Mouse (Mus musculus): ENCODE data around the gene Arhgap23.

Gene Arhgap23

DNA sequence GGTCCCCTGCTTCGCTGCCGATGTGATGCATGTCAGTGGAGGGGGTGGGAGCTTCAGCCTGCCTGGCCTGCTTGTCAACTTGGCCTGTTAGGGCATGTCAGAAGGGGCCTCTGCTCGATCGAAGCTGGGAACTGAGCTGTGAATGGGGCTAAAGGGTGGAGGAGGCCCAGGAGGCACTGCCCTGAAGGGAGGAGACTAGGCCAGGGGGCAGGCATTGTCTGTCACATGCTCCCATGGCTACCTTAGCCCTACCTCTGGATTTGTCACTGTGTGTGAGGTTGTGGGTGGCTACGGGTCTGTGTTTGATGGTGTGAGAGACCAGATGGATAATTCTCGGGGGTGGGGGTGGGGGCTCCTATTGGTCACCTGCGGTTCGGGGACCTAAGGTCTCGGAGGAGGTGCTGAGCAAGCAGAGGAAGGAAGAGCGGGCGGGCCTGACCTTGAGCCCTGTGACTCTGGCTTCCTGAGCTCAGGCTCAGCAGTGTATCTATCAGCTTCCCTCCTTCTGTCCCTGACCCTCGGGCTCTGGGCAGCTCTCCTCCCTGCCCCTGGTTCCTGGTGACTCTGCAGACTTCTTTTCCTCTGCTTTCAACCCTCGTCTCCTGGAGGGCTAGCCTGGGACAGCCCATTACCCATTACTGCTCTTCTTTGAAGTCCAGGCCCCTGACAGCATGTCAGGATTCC lies 20.6 kb downstream of the Arhgap23 start:
- no peak for DNase-seq (ENCODE audit: low read depth)

DNA sequence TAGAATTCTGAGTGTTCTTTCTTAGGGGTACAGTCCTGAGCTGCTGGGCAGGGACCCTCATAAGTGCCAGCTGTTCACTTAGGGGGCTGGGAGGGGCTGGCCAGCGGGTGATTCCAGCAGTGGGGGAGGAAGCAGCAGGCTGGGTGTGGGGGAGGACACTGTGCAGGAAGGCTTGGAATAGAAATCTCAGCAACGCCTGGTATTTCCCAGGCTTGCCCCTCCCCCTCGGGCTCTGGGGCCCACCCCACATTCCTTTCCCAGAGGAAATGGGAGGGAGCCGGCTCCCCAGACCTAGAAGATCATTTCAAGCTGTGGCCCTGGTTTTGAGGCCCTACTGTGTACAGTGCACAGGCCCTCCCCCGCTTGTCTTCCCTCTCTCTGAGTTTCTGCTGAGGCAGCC lies 22.4 kb downstream of the Arhgap23 start:
- no peak for DNase-seq (ENCODE audit: low read depth)

DNA sequence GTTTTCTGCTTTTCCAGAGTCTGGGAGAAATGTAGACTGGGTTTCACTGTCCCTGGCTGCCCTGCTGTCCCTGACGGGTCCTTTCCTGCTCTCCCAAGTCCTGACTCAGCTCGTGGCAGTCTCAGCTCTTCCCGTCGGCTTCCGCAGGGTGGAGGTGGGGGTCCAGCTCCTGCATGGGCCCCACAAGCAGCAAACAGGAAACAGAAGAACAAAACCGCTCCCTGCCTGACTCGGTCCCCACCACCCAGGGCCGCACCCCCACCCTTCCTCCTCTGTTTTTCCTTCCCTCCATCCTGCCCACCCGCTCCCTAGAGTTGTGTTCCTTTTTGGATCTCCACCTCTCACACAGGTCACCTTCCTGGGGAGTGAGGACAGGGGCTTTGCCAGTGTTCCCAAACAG lies 23.5 kb downstream of the Arhgap23 start:
- DNase-seq (ENCODE audit: low read depth), result no peak

DNA sequence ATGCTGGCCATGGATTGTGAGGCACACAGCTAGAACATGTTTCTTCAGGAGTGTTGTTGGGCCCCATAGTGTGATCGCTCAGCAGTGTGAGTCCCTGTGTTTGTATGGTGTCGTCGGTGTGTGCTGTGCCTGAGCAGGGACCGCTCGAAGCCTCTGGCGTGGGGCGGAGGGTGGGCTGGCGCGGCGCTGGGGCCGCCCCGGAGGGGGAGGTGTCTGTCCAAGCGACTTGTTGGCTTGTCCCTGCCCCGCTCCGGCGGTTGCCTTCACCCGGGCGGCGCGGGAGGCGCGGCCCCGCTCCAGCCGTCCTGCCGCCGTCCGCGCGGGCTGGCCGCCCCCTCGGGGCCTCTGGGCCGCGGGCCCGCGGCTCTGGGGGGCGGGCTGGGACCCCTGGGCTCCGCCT lies 24.6 kb downstream of the Arhgap23 start:
- DNase-seq (ENCODE audit: low read depth), result no peak

DNA sequence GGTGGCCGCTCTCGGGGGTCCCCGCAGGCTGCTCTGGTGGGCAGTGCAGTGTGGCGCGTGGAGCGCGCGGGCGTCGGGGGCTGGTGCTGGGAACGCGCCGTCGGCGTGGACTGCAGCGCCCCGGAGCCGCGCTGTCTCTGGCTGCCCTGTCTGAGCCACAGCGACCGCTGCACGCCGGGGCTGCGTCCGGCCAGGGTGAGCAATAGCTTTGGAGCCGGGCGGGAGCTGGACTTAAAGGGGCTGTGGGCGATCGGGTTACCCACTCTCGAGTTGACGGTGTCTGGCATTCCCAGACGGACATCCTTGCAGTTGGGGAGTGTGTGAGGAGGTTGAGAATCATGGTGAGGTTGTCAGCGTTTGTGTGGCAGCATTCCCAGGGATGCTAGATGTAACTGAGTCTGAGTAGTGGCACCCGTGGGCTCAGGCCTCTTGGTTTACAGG lies 25.1 kb downstream of the Arhgap23 start:
- no peak for DNase-seq (ENCODE audit: low read depth)

DNA sequence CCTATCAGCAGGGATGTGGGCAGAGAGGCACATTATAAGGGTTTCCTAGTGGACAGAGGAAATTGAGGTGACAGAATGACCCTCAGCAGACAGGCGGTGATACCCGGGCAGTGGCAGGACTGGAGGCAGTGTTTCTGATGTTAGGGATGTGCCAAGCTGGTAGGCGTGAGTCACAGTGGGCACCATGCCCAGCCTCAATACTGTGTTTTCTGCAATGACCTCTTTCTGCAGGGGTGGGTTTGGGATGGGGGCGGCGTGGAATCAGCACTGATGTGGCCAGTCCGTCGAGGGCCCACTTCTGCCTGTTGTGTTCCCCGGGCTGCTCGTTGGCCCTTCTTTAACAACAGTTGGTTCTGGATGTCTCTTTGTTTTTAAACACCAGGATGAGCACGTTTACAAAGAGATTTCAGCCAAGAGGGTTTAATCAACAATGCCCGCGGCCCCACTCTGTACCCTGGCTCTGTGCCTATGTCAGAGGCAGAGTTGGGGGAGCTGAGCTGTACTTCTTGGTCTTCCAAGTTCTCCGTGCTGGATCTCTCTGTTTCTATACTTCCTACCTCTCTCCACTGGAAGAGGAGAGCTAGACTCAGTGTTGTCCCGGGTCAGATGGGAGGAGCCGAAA lies 25.8 kb downstream of the Arhgap23 start:
- DNase-seq (ENCODE audit: low read depth), result no peak

DNA sequence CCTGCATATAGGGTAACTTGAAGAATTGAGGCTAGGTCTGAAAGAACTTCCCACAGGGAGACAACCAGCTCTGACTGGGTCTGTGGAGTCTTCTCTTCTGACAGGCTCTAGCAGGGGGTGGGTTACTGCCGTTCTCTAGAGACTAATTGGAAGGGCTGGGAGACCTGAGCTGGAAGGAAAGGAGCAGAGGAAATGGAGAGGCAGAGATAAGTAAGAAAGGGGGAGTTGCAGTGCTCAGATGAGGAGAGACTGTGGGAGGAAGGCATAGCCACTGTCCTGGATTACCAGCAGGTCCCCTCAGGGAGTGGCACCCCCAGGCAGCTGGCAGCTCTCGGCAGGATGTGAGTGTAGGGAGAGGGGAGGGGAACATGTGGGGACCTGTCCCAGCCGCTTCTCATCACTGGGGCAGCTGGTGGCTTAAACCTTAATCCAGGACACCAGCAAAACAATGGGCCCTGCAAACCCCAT lies 26.4 kb downstream of the Arhgap23 start:
- DNase-seq (ENCODE audit: low read depth), result no peak

DNA sequence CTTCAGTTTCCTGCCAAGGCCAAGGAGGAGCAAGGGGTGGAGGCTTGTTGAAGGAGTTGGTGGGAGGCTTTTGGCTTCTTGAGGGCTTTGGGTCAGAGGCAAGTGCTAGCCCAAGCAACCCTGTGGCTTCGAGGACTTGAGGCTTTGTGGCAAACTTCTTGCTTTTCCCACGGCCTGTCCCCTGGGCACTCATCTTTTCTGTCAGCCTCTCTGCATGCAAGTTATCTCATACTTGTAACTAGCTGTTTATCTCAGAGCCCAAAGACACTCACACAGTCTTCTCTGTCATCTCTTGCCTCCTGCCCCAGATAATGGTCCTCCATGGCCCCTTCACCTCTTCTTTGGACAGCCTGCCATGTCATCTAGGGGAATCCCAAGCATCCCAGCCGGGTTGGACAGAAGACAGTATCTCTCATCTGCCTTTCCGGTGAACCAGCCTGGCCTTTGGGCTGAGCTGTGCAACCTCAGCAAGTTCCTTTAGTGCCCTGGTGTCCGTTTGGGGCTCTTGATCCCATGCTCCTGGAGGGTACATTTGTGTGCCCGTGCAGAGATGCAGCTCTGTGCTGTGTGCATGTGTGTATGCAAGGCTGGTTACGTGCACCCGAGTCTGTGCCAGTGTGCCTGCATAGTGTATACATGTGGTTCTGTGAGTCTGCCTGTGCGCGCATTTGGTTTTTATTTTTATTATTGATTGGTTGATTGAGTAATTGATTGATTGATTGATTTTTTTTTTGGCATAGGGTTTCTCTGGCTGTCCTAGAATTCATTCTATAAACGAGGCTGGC lies 27.8 kb downstream of the Arhgap23 start:
- no peak for DNase-seq (ENCODE audit: low read depth)

DNA sequence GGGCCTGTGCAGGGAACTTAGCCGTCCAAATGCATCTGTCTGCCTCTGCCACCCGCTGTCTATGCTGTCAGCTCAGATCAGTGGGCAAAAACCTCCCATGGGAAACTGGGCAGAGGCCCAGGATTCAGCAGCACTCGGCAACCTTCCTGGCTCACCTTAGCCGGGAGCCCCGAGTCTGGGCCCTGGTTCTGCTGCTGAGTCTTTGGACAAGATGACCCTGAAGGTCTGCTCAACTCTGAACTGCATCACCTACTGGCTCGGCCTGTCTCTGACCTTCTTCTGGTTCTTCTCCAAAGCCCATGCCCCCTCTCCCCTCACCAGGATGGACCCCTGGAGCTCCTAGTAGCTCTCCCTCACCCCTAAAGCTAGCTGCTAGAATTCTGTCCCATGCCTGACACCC lies 30.3 kb downstream of the Arhgap23 start:
- DNase-seq (ENCODE audit: low read depth), result no peak

DNA sequence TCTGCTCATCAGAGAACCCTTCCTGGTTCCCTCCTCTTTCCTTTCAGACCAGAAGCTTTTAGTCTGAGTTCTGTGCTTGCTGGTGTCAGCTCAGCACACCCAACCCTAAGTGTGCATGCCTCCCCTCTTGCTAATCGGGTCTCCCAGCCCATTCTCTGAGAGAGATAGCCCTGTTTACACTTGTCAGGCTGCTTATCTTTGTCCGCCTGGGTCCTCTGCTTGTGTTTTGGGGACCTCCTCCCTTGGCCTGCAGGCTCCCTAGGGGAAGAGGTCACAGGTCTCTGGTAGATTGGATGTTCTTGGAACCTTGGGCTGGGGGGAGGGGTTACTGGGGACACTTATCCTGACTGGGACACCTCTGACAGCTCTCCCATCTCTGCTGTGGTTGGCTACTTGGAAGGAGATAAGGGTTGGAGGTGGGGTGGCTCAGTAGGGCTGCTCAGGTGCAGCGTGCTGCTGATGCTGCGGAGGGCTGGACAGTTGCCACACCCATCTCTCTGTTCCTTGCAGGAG lies 30.7 kb downstream of the Arhgap23 start:
- no peak for DNase-seq (ENCODE audit: low read depth)

DNA sequence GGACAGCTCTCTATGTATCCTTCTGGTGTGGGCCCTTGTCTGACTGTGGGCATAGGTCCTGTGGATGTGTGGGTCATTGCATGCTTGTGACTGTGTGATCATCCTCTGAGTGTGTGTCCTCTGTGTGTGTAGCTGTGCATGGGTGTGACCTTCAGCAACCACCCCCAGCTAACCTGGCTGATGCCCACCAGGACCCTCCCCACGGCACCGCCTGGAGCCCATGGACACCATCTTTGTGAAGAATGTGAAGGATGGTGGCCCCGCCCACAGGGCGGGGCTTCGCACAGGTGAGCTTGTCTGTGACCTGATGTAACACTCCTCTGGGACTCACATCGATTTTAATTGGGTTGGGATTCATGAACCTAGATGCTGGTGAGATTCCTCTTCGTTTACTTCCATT lies 32.6 kb downstream of the Arhgap23 start:
- no peak for DNase-seq (ENCODE audit: low read depth)

DNA sequence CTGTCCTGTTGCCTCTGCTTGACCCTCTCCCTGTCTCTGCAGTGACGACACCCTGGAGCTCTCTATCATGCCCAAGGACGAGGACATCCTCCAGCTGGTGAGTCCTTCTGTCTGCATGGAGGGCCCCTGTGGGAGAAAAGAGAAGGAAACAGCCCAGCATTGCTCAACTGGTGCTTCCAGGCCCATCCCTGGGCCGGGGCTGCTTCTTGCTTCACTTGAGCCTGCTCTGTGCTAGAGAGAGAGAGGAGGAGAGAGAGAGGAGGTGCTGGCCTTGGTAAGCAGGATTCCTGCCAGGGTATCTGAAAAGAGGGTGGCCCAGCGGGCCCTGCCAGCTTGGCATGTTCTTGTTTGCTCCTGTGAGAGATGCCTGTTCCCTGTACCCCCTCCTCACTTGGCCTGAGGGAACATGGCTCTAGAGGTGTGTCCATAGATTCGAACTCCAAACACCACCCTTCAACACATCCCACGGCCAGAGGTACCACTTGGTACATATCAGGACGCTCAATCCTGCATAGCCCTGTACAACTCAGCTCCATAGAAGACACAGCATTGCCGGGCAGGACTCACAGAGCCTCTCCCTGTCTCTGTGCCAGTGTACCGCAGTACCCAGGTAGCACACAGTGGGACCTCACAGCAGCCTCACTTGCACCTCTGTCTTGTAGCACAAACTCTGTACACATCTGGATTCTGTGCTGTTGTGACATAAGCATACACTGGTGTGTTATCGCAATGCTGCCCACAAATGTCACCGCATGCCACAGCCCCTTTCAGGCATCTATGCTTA lies 33.5 kb downstream of the Arhgap23 start:
- DNase-seq (ENCODE audit: low read depth), result no peak

DNA sequence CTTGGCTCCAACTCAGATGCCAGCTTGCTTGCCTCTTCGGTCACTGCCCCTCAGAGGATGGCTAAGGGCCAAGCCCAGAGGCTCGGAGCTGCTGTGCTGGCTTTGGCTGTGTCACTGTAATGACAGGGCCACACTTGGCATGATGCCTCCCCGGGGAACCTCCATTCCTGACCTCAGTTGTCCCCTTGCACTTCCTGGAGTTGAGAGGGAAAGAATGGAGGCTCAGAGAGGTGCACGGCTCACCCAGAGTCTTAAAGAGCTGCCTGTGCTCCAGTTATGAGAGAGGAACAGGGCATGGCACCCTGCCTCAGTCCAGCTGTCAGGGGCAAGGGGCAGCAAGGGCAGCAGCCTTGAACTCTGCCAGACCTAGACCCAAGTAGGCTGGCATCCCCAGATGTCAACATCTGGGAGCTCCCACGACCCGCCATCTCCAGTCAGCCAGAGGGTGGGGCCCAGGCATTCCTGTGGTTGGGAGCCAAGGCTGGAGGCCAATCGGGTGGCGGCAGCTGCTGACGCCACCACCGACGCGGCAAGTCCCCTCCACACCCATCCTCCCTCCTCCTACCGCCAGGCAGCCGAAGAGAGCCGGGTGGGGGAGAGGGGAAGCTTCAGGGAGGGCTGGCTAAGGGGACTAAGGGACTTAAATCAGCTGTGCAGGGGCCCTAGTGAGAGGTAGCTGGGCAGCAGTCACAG lies 34.4 kb downstream of the Arhgap23 start:
- DNase-seq (ENCODE audit: low read depth), result no peak

DNA sequence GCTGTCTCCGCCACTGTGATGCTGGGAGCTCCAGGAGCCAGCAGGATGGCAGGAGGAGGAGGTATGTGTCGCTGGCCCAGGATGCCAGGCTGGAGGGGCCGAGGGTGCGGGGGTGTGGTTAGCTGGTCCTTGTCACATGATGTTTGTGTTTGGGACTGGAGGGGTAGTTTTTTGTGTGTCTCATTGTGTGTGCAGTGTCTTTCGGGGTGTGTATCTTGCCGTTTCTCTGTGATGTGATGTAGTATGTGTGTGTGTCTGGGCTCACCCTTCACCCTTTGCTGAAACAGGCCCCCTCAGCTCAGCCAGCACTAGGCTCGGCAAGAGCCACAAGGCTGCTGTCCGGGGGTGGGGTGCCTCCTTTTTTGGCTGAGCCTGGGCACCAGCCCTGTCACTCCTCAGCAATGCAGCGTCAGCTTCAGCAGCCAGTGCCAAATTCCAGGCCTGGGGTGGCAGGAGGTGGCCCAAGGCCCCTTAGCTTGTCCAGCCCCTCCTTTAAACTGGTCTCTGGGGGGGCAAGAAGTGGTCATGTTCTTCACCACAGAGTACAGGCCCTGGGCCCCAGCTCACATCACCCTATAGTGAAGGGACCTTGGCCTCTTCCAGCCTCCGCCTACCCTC lies 35.1 kb downstream of the Arhgap23 start:
- no peak for DNase-seq (ENCODE audit: low read depth)

DNA sequence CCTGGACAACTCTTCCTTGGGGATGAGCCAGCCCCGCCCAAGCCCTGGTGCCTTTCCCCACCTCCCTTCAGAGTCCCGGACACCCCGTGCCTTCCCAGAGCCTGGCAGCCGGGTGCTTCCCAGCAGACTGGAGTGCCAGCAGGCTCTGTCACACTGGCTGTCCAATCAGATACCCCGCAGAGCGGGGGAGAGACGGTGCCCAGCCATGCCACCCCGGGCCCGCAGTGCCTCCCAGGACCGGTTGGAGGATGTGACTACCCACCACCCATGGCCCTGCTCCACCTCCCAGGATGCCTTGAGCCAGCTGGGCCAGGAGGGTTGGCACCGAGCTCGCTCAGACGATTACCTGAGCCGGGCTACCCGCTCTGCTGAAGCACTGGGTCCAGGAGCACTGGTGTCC lies 36.3 kb downstream of the Arhgap23 start:
- DNase-seq (ENCODE audit: low read depth), result no peak

DNA sequence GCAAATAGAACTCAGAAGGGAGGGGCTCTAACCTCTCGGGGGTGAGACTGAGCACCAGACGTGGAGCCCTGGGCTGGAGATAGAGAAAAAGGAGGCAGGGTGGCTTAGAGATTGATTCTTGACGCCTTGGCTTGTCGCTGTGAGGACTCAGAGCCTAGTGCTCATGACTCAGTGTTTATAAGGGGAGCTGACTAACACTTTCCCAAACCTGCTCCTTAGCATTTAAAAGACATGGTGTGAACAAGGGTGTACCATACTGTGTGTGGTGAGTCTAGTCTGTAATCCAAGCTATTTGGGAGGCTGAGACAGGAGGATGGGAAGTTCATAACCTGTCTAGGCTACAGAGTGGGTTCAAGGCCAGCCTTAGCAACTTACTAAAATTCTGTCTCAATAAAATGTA lies 41.8 kb downstream of the Arhgap23 start:
- no peak for DNase-seq (ENCODE audit: low read depth)

DNA sequence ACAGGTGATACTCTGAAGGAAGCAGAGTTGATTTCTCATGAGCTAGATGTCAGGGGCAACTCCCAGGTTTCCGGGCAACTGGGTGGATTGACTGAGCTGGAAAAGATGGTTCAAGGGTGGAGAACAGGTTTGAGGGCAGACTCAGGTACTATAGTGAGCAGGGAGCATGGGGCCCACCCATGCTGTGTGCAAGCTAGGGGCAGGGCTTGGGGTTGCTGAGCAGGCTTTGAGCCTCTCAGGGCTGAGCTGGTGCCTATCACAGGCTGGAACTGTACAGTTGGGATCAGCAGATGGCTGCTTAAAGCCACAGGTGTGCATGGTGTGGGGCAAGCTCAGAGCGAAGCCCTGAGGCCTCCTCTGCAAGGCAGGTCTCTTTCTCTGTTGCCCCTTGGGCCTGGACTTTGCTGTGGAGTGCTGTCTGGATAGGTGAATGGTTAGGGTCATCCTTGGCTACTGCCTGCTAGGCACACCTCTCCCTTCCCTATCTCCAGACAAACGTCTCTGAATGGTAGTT lies 46.0 kb downstream of the Arhgap23 start:
- no peak for DNase-seq (ENCODE audit: low read depth)

DNA sequence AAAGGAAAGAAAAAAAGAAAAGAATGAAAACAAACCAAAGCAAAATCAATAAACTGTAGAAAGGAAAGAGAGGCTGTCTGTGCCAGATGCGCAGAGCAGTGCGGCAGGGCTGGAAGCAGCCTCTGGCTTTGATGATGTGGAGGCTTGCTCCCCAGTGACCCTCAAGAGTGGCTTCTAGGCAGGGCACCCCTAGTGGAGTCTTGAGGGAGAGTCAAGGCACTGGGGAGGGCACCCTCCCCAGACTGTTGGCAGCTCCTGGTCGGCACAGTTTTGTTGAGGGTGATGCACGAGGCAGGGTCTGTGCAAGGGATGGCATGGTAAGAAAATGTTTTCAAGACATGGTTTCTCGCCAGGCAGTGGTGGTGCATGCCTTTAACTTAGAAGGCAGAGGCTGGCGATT lies 47.2 kb downstream of the Arhgap23 start:
- DNase-seq (ENCODE audit: low read depth), result no peak

DNA sequence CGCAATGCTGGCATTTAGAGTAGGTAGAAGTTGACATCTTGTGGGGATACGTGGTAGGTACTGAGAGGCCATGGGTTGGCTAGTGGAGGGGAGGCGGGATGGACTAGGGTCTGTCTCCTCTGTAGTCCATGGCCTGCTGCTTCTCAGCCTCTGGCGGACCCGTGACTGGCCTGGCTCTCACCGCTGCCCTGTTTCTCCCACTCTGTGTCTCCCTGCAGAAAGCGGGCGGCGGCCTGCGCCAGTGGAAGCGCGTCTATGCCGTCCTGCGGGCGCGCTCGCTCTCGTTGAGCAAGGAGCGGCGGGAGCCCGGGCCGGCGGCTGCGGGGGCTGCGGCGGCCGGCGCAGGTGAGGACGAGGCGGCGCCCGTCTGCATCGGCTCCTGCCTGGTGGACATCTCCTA lies 47.8 kb downstream of the Arhgap23 start:
- no peak for DNase-seq (ENCODE audit: low read depth)

DNA sequence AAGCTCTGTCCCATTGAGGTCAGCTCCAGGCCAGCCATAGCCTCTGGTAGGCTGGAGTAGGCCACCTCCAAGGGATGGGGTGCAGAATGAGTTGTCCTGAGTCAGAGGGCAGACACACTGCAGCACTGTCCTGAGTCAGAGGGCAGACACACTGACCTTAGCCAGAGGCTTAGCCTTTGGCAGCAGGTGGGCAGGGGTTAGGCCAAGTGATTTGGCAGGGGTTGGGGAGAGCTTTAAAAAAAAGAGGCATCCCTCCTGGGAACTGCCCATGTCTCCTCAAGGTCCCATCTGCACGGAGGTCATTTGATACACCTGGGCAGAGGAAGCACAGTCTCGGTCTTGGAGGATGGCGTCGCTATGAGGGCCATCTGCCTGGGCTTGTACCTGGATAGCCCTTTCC lies 48.7 kb downstream of the Arhgap23 start:
- DNase-seq (ENCODE audit: low read depth), result no peak

DNA sequence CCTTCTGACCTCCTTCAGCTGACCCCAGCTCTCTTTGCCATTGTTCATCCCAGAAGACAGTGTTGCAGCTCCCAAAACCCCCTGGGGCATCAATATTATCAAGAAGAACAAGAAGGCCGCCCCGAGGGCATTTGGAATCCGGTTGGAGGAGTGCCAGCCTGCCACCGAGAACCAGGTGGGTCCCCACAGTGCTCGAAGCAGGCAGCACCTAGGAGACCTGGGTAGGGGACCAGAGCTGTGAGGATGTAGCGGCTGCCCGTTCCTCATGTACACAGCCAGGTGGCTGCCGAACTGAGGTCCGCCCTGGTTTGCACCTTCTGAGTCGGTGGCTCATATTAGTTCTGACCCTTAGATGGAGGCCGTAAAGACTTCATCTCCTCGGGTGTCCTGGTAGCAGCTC lies 50.6 kb downstream of the Arhgap23 start:
- no peak for DNase-seq (ENCODE audit: low read depth)

Measured in c-Kit-positive CD71-negative TER-119-negative erythroid progenitor cells, embryonic 14.5 days (primary cell).